ENCODE assay signal across 24 mouse cellular contexts in the genomic region with DNA sequence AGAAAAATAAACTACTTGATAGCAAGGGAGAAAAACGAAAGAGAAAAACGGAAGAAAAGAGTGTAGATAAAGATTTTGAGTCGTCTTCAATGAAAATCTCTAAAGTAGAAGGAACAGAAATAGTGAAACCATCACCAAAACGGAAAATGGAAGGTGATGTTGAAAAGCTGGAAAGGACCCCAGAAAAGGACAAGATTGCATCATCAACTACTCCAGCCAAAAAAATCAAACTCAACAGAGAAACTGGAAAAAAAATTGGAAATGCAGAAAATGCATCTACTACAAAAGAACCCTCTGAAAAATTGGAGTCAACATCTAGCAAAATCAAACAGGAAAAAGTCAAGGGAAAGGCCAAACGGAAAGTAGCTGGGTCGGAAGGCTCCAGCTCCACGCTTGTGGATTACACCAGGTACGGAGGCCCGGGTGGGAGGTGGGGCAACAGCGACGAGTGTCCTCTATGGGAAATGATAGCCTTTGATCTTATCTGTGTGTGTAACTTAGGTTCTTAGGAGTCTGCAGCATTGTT. TPM values are rescaled to one million over a fixed set of nuclear protein-coding genes. Genes with fewer than 3 reads are reported as not detected.
DNase-seq lines count a peak whose midpoint lies in the region; ATAC-seq and TF ChIP-seq lines count a peak whose summit lies in the region.
"Had no signal": no experiment of that assay in that cellular context is flagged by ENCODE, and none has a peak within 500 bp of the region (broad histone marks: within the 10 kb centered on the region; RNA-seq: fewer than 3 reads in every experiment).

No protein-coding gene starts in this region.

- no peak overlapping the region for H3ac ChIP-seq in C2C12 (ENCODE audit: control insufficient read depth, insufficient read length, low read depth)

- 42% methylated on average over 11 of the region's 11 CpGs for WGBS in liver, adult 2 months
- 81% methylated on average over 11 of the region's 11 CpGs for WGBS in liver, embryonic 12.5 days (ENCODE audit: insufficient replicate concordance)

- no peaks in the 10 kb centered on the region for H3K79me3 ChIP-seq in C2C12 (ENCODE audit: low read depth)

- H3K27ac ChIP-seq in liver, adult 2 months (replicated peaks; ENCODE audit: insufficient read depth, low read depth, low read length) = peak overlapping the region; percentile 52; the same call in 1 of the 2 replicates
- H3K27ac ChIP-seq in liver, embryonic 12.5 days = no peak overlapping the region
- H3K27ac ChIP-seq: embryonic facial prominence, embryonic 13.5 days; hindbrain, embryonic 12.5 days; hindbrain, postnatal 0 days; intestine, embryonic 15.5 days; liver, embryonic 14.5 days; macrophage; midbrain, embryonic 13.5 days; neural tube, embryonic 13.5 days had no signal

- no peak overlapping the region for H3K9ac ChIP-seq in liver, adult 2 months (ENCODE audit: low read depth, low read length)
- H3K9ac ChIP-seq in liver, embryonic 12.5 days = no peak overlapping the region
- H3K9ac ChIP-seq: embryonic facial prominence, embryonic 13.5 days; heart, embryonic 12.5 days; hindbrain, embryonic 12.5 days; intestine, embryonic 15.5 days; liver, embryonic 14.5 days; midbrain, embryonic 13.5 days; neural tube, embryonic 13.5 days had no signal

- H3K4me3 ChIP-seq in liver, adult 2 months (ENCODE audit: insufficient read depth, low read depth, low read length) = no peak overlapping the region
- no peak overlapping the region for H3K4me3 ChIP-seq in liver, embryonic 12.5 days
- H3K4me3 ChIP-seq in C2C12 (ENCODE audit: insufficient read depth, poor library complexity, severe bottlenecking) = no peak overlapping the region
- H3K4me3 ChIP-seq: embryonic facial prominence, embryonic 13.5 days; heart, embryonic 12.5 days; hindbrain, embryonic 12.5 days; intestine, embryonic 15.5 days; midbrain, embryonic 13.5 days; neural tube, embryonic 13.5 days had no signal

- H3K4me2 ChIP-seq in liver, embryonic 12.5 days = no peak overlapping the region
- H3K4me2 ChIP-seq: embryonic facial prominence, embryonic 13.5 days; heart, embryonic 12.5 days; hindbrain, embryonic 12.5 days; intestine, embryonic 15.5 days; midbrain, embryonic 13.5 days; neural tube, embryonic 13.5 days had no signal

- DNase-seq in heart, adult 11 months = peak; percentile 86
- DNase-seq in heart, postnatal 25 days (ENCODE audit: low spot score) = no peak
- DNase-seq in liver, adult 2 months (ENCODE audit: extremely low read depth, low read depth, low spot score) = peak; percentile 70
- peak; percentile 16 for DNase-seq in adipocyte (ENCODE audit: low spot score)
- DNase-seq in frontal cortex, postnatal 14 days (ENCODE audit: low spot score in 2 of 2) = no peak
- DNase-seq: adrenal gland, postnatal 25 days; cerebellum, adult 18-20 months; cerebellum, postnatal 10 days; gastrocnemius, postnatal 36 days; left cerebral cortex, postnatal 4 days; thymus, adult 2 months had no signal

- peaks cover 65% of the 10 kb centered on the region for H3K36me3 ChIP-seq in liver, adult 2 months (ENCODE audit: control insufficient read depth, insufficient read depth, low read length)
- H3K36me3 ChIP-seq in liver, embryonic 12.5 days = peaks cover 97% of the 10 kb centered on the region
- H3K36me3 ChIP-seq in C2C12 (ENCODE audit: control insufficient read depth, insufficient read depth) = peaks cover 85% of the 10 kb centered on the region

- intact Hi-C loops in heart, postnatal 25 days (cut with DNase I) = loop anchor here (5.0 kb wide), 1 partner anchor 182 kb away; no protein-coding TSS in a partner anchor

- no peak for TF ChIP-seq CTCF in liver, adult 2 months (IDR thresholded peaks at IDR 0.05; ENCODE audit: low read depth, low read length)
- no peak for TF ChIP-seq CTCF in C2C12 (IDR thresholded peaks at IDR 0.05; ENCODE audit: control insufficient read depth, insufficient read depth, insufficient read length)

- TF ChIP-seq POLR2A in liver, adult 2 months (IDR thresholded peaks at IDR 0.05; ENCODE audit: extremely low read depth, insufficient read depth, low read length) = no peak

- H3K4me1 ChIP-seq in liver, adult 2 months (ENCODE audit: control insufficient read depth, insufficient read depth, low read length) = peaks cover 13% of the 10 kb centered on the region; the same call in 1 of the 2 replicates
- no peaks in the 10 kb centered on the region for H3K4me1 ChIP-seq in liver, embryonic 12.5 days
- H3K4me1 ChIP-seq: embryonic facial prominence, embryonic 13.5 days; heart, embryonic 12.5 days; hindbrain, embryonic 12.5 days; intestine, embryonic 15.5 days; midbrain, embryonic 13.5 days; neural tube, embryonic 13.5 days had no signal

- H3K79me2 ChIP-seq in liver, adult 2 months (ENCODE audit: control insufficient read depth, insufficient read depth, low read length) = no peaks in the 10 kb centered on the region
- H3K79me2 ChIP-seq in C2C12 (ENCODE audit: control insufficient read depth, insufficient read depth) = no peaks in the 10 kb centered on the region

- no peaks in the 10 kb centered on the region for H3K9me3 ChIP-seq in liver, embryonic 12.5 days (replicated peaks)
- H3K9me3 ChIP-seq: embryonic facial prominence, embryonic 13.5 days; heart, embryonic 12.5 days; hindbrain, embryonic 12.5 days; intestine, embryonic 15.5 days; midbrain, embryonic 13.5 days; neural tube, embryonic 13.5 days had no signal

- H3K27me3 ChIP-seq in liver, adult 2 months (ENCODE audit: control insufficient read depth, insufficient read depth, low read length) = no peaks in the 10 kb centered on the region
- no peaks in the 10 kb centered on the region for H3K27me3 ChIP-seq in liver, embryonic 12.5 days (replicated peaks)
- H3K27me3 ChIP-seq in C2C12 (ENCODE audit: control insufficient read depth, insufficient read depth, insufficient read length) = no peaks in the 10 kb centered on the region
- H3K27me3 ChIP-seq: embryonic facial prominence, embryonic 13.5 days; heart, embryonic 12.5 days; hindbrain, embryonic 12.5 days; intestine, embryonic 15.5 days; midbrain, embryonic 13.5 days; neural tube, embryonic 13.5 days had no signal

- ATAC-seq in liver, embryonic 12.5 days = no peak
- no peak for ATAC-seq in activated CD4-positive, CD25-positive, alpha-beta regulatory T cell, adult 4 months
- ATAC-seq: forebrain, embryonic 16.5 days; hindbrain, postnatal 0 days; intestine, embryonic 15.5 days; midbrain, embryonic 13.5 days had no signal

TF ChIP-seq in C2C12, 6 proteins besides CTCF, POLR2A, EP300 and RAD21:
- TF ChIP-seq CEBPB (IDR thresholded peaks at IDR 0.05; ENCODE audit: low read depth) (peak; percentile 16), MAX (IDR thresholded peaks at IDR 0.05) (no peak)

RNA-seq across cellular contexts. Expression of a gene that starts 34.4 kb away (rescaled TPM):
- total RNA-seq in heart, postnatal 25 days (2021) = 10 to 100 TPM; 24.9 to 35.3 TPM
- total RNA-seq in liver, adult 2 months (2014; rRNA removed) = 18.6 and 21.6 TPM in 2 replicates
- 4.2 and 6.1 TPM in 2 replicates for polyA plus RNA-seq in liver, adult 2 months (2012; rRNA removed)
- polyA plus RNA-seq in liver, embryonic 12.5 days (2016; fragmentation: Nextera tagmentation; extraction: Ambion mirVana) = 15.8 and 17.6 TPM in 2 replicates
- 13.0 TPM for polyA plus RNA-seq in C2C12 (2012; fragmentation: generic; extraction: Trizol)
- 10 to 100 TPM; 47.7 to 47.8 TPM for polyA plus RNA-seq in activated CD4-positive, CD25-positive, alpha-beta regulatory T cell, adult 4 months (2017; shearing (Covaris generic))

Comparison
In these comparisons a context has a peak if more than half of its experiments do, and no peak if none do; other contexts are left out.
1. DNase-seq: peak in heart, adult 11 months (single experiment), liver, adult 2 months (single experiment) and adipocyte (single experiment); none in heart, postnatal 25 days (single experiment) and frontal cortex, postnatal 14 days (0 of 2).